Mouse (Mus musculus): Measurements from ENCODE around the gene Myo10.

The Myo10 gene

DNA sequence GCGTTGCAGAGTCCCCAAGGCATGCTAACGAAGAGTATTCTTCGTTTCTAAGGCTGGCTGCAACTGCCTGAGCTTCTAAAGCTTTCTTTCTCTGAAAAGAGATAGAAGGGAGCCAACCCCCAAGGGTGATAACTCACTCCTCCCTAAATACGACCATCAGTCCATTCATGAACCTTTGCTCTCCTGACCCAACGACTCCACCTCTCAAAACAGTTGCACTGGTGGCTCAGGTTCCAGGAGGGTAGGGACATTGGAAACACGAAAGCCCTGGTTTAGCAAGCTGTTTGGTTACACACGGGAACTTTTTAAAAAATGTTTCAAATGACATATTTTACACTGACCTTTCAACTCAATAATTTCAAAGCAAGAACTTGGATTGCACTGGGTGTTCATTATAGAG lies 29.5 kb downstream of the Myo10 start:
- in situ Hi-C loops (cut with MboI, MseI) = no loop called here

DNA sequence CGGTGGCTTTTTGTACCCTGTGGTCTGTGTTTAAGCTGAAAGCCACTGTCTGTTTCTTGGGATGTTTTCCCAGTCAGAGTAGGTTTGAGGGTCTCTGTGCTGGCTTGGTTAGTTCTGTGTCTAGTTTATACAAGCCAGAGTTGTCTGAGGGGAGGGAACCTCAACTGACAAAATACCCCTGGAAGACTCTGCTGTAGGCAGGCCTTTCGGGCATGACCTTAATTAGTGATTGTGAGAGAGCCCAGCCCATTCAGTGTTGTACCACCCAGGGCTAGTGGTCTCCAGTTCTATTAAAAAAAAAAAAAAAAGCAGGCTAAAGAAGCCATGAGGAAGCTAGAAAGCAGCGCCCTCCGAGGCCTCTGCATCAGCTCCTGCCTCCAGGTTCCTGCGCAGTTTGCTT lies 30.0 kb downstream of the Myo10 start:
- in situ Hi-C loops (cut with MboI, MseI) = no loop called here

DNA sequence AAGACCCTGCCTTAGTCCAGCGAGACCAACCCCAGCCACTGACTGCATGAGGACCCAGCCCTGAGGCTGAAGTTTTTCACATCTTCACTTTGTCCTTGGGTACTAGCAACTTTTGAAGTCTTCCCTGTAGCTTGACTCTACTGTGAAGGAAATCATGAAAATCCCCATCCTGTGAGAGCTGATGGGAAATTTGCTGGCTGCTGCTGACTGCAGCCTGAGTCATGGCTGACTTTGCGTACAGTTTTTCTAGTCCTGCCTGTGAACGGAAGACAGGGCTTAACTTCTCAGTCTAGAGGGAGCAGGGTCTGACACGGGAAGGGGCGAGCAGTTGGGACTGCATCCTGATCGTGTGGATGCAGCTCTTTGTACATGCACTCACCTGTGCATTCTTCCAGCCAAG lies 30.6 kb downstream of the Myo10 start:
- in situ Hi-C loops (cut with MboI, MseI) = no loop called here

DNA sequence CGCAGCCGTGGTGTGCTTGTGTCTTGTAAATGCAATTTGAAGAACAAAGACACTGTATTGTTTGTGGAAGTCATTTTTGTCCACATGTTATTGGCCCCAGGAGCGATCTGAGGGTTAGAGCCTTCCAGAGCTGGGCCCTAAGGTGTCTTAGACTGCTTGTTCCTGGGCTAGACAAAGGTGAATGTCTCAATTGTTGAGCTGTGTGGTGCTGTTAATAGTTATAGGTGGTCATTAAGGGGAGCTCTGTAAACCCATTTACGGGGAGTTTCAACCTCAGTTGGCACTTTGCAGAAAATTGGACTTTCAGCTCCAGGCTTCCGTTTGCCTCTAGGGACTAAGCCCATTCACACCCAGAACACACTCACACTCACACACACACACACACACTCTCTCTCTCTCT lies 31.4 kb downstream of the Myo10 start:
- in situ Hi-C loops (cut with MboI, MseI) = no loop called here

DNA sequence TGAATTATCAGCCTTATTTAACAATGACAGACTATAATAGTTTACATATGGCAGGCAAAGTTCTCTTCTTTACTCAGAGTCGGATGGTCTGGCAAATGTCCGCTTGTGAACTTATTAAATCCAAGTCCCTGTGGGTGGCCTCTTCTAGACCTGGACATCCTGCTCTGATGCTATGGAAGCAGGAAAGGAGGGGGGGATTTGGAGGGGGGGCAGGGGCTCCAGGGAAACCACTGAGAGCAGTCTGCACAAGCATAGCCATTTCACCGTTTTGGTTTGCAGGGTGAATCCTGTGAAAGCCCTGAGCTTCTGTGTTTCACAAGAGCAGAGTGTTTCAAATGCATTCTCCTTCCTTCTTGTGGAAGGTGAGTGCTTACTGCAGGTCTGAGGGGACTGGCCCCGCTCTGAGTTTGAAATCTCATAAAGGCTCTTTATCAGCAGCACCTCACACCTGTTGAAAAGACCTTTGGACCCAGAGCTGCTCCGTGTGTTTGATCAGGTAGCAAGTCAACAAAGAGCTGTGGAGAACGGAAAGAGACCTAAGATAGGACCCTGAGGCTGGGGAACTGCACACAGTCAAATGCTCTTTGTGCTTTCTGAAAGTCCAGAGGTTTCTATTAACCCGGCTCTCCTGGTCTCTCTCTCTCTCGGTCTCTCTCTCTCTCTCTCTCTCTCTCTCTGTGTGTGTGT lies 40.7 kb downstream of the Myo10 start:
- in situ Hi-C loops (cut with MboI, MseI) = no loop called here

DNA sequence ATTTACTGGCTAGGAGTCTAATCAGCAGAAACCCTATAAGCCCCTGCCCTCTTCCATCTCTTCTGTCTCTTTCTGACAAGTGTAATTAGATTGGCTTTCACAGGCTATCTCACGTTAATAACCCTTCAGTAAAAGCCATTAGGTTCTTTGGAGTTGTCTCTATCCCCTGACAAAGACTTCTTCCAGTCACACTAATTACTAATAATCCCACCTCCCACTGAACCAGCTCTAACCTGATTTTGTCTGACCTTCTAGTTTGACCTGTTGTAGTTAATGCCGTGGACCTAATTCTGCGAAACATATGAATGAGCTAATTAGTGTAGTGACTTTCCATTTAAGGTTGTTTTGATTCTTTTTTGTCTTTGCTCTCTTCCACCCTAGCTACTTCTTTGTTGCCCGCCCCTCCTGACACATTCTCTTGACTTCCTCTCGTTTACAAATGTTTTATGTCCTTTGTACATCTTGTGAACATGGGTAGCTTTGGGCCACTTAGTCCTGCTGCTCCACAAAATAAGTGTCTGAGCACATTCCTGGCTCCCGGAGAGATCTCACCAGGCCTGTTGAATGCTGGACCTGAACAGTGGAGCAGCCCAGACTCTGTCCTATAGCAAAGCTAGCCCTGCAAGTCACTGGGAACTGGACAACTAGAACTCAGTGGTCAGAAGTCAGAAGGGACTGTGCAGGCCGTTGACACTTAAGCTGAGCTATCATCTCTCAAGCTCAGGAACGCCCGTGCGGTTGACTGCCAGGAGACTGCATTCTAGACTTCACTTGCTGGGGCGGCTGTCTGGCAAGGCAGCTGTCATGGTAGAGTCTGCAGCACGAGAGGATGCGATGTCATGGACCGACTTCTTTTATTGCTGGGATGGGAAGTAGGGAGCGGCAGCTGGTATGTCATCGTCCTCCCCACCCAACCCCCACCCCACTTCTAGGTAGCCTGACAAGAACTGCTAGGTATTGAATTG lies 47.2 kb downstream of the Myo10 start:
- in situ Hi-C loops (cut with MboI, MseI) = no loop called here

DNA sequence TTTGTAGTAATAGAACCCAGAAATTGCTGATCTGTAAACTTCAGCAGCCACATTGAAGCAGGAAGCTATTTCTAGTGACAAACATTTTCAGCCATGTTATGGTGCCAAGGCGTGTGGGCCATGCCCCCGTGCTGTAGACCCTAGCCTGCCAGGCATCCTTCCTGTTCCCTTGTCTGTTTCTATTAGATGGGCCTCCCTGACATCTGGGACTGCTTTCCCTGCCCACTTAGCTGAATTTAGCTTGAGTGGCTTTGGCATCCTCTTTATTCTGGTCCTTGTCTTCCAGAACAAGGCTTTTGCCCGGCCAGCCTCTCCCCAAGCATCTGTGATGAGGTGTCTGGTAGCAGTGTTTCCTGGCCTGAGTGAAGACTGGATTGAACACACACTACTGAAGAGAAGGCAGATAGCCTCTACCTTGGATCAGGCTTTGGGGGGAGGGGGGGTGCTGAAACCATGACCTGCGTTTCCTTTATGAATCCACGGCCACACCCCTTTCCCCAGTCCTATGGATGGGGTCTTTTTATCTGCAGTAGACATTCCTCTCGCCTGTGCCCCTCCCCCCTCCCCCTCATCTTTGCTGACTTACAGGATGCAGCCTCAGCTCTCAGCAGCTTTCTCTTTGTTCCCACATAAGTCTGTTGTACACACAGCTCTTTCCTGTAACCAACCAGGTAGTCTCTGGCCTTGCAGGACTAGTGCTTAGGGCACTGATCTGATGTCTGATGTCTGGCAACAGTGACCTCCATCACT lies 51.1 kb downstream of the Myo10 start:
- in situ Hi-C loops (cut with MboI, MseI) = no loop called here

DNA sequence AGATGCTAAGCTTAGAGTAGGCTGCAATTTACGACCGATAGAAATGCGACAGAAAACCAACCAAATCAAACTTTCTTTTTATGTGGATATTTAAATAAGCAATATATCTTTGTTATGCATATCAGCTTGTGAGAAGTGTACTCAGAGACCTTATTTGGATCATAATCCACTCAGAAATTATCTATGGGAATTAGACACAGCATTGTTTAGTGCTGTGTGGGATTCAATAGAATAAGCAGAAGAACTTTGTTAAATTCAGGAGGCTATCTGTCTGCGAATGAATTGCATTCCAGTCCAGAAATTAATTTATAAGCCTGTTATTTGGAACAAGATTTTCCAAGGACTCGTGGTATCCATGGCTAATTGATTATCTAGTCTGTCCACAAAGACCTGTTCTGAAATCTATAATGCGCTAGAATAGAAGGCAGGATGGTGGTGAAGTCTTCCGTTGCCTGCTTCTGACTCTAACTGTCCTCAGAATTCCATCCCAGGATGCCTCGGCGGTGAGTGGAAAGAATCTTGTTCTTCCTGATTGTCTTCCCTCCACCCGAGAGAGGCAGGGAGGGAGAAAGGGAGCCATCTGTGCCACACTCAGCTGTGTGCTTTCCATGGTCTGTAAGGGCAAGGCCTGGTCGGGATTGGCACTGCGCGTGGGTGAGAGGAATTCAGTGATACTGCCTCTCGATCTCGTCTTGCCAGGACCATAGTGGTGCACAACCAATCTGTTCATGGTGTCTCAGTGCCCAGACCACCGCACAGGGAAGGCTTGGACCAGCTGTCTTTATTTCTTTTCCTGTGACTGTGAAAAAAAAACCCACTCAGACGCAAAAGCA lies 52.0 kb downstream of the Myo10 start:
- in situ Hi-C loops (cut with MboI, MseI) = no loop called here

DNA sequence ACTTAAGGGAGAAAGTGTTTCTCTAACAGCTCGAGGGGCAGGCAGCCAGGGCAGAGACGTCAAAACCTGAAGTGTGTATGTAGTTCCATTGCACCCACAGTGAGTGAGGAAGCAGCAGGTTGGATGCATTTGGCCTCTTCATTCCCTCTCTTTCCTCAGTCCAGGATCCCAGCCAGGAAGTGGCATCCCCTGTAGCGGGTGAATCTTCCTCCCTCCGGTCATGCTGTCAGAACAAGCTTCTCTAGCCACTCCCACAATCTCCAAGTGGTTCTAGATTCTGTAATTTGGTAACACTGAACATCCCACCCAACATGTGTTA lies 52.6 kb downstream of the Myo10 start:
- in situ Hi-C loops (cut with MboI, MseI) = no loop called here

DNA sequence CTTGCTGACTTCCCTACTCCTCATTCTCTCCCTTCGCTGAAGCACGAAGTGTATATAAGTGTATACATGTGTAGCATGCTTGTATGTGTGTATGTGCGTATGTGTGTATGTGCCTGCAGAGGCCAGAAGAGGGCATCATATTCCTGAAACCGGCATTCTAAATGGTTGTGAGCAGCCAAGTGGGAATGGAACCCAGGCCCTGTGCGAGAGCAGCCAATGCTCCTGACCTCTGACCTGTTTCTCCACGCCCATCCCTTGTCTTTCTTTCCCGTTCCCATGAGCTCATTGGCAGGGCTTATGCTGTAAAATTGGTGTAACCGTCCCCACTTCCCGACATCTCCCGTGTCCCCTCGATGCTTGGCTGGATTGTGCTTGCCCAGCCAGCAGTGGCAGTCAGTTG lies 53.0 kb downstream of the Myo10 start:
- in situ Hi-C loops (cut with MboI, MseI) = no loop called here

DNA sequence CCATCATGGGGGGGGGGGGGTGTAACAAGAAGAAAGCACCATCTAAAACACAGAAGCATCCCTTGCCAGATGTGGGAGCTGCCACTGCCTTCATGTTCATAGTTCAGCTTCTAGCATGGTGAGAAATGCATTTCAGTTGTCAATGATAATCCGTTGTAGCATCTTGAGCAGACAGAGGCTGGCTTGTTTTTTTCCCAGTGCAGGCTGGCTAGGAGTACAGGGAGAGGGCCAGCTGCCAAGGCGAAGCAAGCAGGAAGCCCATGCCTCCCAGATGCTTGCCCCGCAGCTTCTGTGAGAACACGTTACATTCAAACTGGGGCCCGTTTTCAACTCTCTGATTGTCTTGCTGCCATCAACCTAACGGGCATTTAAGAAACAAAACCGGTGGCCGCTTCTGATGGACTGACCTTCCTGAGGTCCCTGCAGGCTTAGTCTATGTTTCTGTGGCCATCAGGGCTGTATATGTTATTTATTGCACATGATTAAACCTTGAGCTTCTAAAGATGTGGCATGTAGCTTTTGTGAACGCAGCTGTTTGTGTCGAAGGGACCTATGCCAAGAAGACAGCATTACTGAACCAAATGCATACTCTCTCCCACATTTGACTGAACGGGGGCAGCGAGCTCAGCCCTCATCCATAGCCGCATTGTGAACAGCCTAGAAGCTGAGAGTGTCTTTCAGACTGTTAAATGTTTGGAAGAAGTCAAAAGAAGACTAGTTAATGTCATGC lies 53.9 kb downstream of the Myo10 start:
- in situ Hi-C loops (cut with MboI, MseI) = no loop called here

DNA sequence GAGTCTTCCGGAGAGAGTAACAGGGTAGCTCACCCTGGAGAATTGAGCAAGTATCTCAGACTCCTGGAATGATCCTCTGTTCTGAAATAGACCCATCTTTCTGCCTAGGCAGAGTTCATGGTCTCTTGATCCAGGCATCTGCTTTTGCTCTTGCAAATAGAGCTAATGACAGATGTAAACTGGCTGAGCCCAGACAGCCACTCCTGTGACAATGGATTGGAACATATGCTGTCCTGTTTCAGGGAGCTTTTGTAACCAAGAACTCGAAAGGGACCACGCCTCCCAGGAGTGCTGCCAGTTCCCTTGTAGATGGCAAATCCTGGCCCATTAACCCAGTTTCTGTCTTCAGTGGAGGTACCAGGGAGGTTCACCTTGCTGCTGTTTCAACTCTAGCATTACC lies 56.8 kb downstream of the Myo10 start:
- in situ Hi-C loops (cut with MboI, MseI) = no loop called here

DNA sequence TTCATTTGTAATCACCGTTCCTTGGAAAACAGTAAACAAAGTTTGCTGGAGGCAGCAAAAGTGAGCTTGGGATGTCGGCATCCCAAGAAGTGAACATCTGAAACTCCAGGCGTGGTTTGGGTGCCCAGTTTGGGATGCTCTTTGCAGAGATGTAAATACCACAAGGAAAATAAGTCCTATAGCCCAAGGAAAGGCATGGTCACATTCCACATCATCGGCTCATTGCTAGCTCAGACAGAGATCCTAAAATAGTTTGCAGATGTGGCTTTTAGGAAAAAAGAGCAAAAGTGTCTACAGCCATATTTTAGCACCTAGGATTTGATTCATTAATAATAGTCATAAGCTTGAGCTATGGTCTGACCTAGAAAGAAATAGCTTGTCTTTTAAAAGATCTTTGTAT lies 57.3 kb downstream of the Myo10 start:
- in situ Hi-C loops (cut with MboI, MseI) = loop anchor here (5.0 kb wide), 1 partner anchor 657 kb away; no protein-coding TSS in a partner anchor

DNA sequence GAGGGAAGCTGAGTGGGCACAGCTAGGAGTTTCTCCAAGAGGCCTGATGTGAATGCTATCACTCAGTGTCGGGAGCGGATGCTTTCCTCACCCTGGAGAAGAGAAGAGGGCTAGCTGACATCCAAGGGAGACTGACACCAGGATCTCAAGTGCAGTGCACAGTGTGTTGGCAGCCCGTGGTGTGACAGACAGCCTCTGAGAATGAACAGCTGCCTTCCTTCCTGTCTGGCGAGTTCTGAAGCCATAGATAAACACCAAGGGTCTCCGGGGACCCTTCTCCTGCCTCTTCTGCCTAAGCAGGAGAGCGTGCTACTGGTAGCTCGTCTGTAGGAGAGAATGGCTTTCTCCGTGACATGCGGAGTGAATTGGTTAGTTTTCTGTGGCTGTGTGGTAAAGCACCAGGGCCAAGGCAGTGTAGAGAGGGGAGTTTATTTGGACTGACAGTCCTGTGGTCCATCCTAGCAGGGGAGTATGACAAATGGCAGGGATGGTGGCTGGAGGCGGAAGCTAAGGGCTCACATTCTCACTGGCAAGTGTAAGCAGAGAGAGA lies 58.0 kb downstream of the Myo10 start:
- in situ Hi-C loops (cut with MboI, MseI) = loop anchor here (5.0 kb wide), 1 partner anchor 658 kb away; no protein-coding TSS in a partner anchor

DNA sequence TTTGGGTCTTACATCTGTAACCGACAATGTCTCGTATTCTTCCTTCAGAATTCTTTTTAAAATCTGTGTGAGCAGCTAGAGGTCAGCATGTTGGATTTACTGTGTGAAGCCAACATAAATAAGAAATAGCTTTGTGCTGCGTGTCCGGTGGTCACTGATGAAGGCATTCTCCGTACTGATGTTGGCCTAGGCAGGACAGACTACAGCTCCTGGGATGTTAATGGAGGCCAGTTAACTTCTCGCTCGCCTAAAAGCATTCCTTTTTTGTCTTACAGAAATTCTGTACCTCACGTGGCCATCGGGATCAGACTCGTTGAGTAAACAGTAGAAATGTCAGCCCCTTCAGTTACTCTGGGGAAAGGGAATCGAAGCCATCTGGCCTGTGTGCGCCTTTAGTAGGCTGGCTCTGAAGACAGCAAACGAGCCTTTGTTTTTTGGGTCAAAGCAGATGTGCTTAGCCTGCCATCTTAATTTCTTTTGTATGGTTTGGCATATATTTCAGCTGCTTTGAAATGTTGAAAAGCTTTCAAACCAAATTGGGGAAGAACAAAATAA lies 60.7 kb downstream of the Myo10 start:
- in situ Hi-C loops (cut with MboI, MseI) = loop anchor here (5.0 kb wide), 1 partner anchor 661 kb away; no protein-coding TSS in a partner anchor

DNA sequence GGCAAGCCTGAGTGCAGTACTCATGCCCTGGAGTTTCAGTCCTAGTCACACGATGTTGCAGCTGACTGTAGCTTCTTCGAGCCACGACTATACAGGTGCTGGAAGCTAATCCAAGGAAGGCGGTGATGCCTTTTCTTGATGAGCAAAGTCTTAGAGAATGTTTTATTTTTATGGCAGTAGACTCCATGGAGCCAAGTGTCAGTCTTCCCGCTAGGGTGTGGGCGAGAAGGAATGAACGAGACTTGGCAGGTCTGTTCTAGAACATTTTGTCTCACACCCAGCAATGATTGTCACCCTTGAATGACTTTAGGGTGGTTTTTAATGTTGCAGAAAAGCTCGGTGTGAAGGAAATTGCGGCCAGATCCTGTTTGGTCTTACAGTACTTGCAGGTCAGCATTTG lies 62.9 kb downstream of the Myo10 start:
- in situ Hi-C loops (cut with MboI, MseI) = no loop called here

DNA sequence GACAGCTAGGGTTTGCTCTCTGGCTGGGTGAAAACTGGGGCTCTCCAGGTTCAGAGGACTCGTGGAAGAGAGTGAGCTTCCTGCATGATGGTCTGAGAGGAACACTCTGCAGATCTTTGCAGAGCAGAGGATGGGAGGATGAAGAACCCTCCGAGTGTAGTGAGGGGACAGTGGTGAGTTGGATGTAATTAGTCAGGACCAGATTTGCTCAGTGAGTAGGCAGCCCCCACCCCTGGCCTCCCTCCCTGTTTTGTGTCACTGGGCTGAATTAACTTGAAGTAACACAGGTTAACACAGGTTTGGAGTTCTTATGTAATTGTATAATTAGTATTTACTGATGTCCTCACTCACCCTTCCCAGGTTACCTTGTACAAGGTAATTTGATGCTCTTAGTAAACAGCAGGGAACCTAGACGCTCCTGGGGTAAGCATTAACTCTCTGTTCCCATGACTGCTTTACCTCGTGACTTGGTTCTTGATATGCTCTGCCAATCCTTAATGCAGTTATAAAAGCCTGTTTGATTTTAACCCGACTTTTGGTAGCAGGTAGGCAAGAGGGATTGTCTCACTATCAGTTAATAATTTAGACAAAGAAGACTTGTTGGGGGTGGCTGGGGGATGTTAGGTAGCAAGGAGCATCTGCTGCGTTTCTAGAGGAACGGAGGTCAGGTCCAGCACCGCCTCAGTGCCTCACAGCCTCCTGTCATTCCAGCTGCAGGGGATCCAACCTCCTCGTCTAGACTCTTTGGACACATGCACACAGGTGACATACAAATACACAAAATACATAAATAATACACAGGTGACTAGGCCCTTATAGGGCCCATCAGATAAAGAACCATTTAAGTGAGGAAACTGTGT lies 66.3 kb downstream of the Myo10 start:
- in situ Hi-C loops (cut with MboI, MseI) = no loop called here

DNA sequence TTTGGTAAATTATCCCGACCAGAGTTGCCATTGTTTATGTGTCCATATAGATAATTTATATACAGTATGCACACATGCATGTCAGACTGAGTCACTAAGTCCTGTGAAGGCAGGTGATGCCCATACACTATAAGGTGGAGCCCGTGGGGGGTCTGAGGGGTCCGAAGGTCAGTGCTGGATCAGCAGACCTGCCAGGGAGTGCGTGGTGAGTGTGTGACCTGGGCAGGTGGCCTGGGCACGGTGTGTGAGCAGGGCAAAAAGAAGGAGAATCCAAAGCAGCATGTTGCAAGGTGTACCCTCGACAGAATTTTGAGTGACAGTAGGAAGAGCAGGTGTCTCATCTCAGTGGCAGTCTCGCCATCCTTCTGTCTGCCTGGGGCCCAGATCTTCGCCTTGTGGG lies 67.2 kb downstream of the Myo10 start:
- in situ Hi-C loops (cut with MboI, MseI) = no loop called here

DNA sequence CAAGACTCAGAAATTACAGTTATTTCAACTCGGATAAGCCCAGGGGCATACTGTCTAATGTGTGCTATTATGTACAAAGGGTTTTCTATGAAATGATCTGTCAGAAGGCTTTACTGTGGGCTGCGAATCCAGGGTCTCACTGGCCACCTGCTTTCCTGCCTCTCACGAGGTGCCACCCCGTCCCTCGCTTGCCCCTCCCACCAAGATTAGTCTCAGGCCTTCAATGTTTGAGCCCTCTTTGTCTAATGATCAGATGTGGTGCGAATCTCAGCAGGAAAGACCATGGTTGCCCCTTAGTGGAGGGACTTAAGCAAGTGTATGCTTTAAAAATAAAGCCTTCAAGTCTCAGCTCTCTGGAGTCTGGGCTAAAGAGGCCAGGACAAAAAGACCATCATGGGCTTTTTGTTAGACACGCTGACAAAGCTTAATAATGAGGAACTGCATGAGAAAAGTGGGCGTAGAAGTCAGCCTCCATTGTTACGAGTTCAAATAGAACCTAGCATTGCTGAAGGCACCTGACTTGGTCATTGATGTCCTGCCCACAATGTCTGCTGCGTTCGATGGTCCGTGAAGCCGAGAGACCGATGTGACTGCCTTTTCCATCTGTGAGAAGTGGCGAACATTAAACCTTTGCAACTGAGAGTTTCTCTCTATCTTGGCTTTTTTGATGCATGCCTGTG lies 67.9 kb downstream of the Myo10 start:
- in situ Hi-C loops (cut with MboI, MseI) = no loop called here

Measured in regulatory T cell (primary cell).